Comparison of ENCODE assay signal across 35 mouse cellular contexts in genomic region chr2:32024372-32024771, GRCm38 (mm10).
"Had no signal": no experiment of that assay in that cellular context is flagged by ENCODE, and none has a peak within 500 bp of the region (broad histone marks: within the 10 kb centered on the region; RNA-seq: fewer than 3 reads in every experiment).

No protein-coding gene starts in this region.

- H3K9ac ChIP-seq: heart, embryonic 12.5 days; heart, embryonic 13.5 days; heart, embryonic 15.5 days; hindbrain, embryonic 12.5 days; hindbrain, embryonic 13.5 days; hindbrain, embryonic 14.5 days; hindbrain, embryonic 15.5 days; intestine, embryonic 15.5 days; kidney, embryonic 15.5 days had no signal

- H3K4me3 ChIP-seq: heart, embryonic 10.5 days; heart, embryonic 12.5 days; heart, embryonic 13.5 days; heart, embryonic 15.5 days; hindbrain, embryonic 10.5 days; hindbrain, embryonic 12.5 days; hindbrain, embryonic 13.5 days; hindbrain, embryonic 15.5 days; intestine, embryonic 15.5 days; kidney, embryonic 15.5 days; layer of hippocampus, adult 2 months had no signal

- H3K27ac ChIP-seq: heart, embryonic 10.5 days; heart, embryonic 13.5 days; heart, embryonic 15.5 days; hindbrain, embryonic 10.5 days; hindbrain, embryonic 12.5 days; hindbrain, embryonic 13.5 days; hindbrain, embryonic 14.5 days; hindbrain, embryonic 15.5 days; hindbrain, postnatal 0 days; intestine, embryonic 15.5 days; kidney, embryonic 15.5 days; kidney, postnatal 0 days; layer of hippocampus, adult 2 months had no signal

- H3K27me3 ChIP-seq: heart, embryonic 12.5 days; heart, embryonic 13.5 days; heart, embryonic 15.5 days; hindbrain, embryonic 12.5 days; hindbrain, embryonic 13.5 days; hindbrain, embryonic 15.5 days; intestine, embryonic 15.5 days; kidney, embryonic 15.5 days had no signal

- H3K4me2 ChIP-seq: heart, embryonic 11.5 days; heart, embryonic 12.5 days; heart, embryonic 13.5 days; heart, embryonic 15.5 days; hindbrain, embryonic 12.5 days; hindbrain, embryonic 13.5 days; hindbrain, embryonic 14.5 days; hindbrain, embryonic 15.5 days; intestine, embryonic 15.5 days; kidney, embryonic 15.5 days had no signal

- DNase-seq: heart, postnatal 10 days; heart, postnatal 14 days; heart, postnatal 36 days; heart, postnatal 4 days; kidney, adult 11 months; kidney, adult 18-20 months; kidney, adult 2 months; kidney, adult 8-10 months; kidney, adult 9 months; kidney, postnatal 10 days; kidney, postnatal 14 days; kidney, postnatal 25 days; kidney, postnatal 36 days; kidney, postnatal 4 days; layer of hippocampus, adult 9-11 months; layer of hippocampus, postnatal 36 days had no signal

- ATAC-seq: hindbrain, embryonic 16.5 days; hindbrain, postnatal 0 days; inflammation-experienced regulatory T-cells, adult 6 months; intestine, embryonic 15.5 days; intestine, embryonic 16.5 days; intestine, postnatal 0 days had no signal

- H3K9me3 ChIP-seq: heart, embryonic 10.5 days; heart, embryonic 12.5 days; heart, embryonic 13.5 days; heart, embryonic 15.5 days; hindbrain, embryonic 10.5 days; hindbrain, embryonic 12.5 days; hindbrain, embryonic 13.5 days; hindbrain, embryonic 15.5 days; intestine, embryonic 15.5 days; kidney, embryonic 15.5 days had no signal

- H3K4me1 ChIP-seq: heart, embryonic 10.5 days; heart, embryonic 12.5 days; heart, embryonic 15.5 days; hindbrain, embryonic 10.5 days; hindbrain, embryonic 12.5 days; hindbrain, embryonic 13.5 days; hindbrain, embryonic 15.5 days; intestine, embryonic 15.5 days; kidney, embryonic 15.5 days had no signal
